Mouse (Mus musculus) myocyte (in vitro differentiated cells): Measurements from ENCODE around the gene Olfr774.

Experiments
- CEBPB ChIP-seq: IDR thresholded peaks from 2 replicates; pipeline ENCODE4 v1.6.1; 2011; ENCODE audit warnings: mild to moderate bottlenecking, moderate library complexity; ENCODE audit not compliant: poor library complexity, insufficient read depth, severe bottlenecking
- E2F4 ChIP-seq: IDR thresholded peaks from one replicate; pipeline ENCODE4 v1.6.1; 2011; ENCODE audit warnings: mild to moderate bottlenecking, control low read depth, moderate library complexity; ENCODE audit not compliant: insufficient read depth
- MAX ChIP-seq: IDR thresholded peaks from one replicate; pipeline ENCODE4 v1.6.1; 2011; ENCODE audit warnings: low read depth, mild to moderate bottlenecking, control low read depth
- MYOD1 ChIP-seq, 3 experiments: IDR thresholded peaks; one replicate each; pipeline ENCODE4 v1.6.1; 2011; ENCODE audit warnings: control low read depth in 2 of 3, low read depth in 2 of 3, mild to moderate bottlenecking in 2 of 3, moderate library complexity in 1 of 3; ENCODE audit not compliant: insufficient read length in 2 of 3, control insufficient read depth in 1 of 3
- MYOG ChIP-seq, 3 experiments: IDR thresholded peaks; one replicate each; pipeline ENCODE4 v1.6.1; 2011; ENCODE audit warnings: control low read depth in 2 of 3, low read depth in 2 of 3, mild to moderate bottlenecking in 2 of 3; ENCODE audit not compliant: insufficient read length in 2 of 3, control insufficient read depth in 1 of 3, insufficient read depth in 1 of 3
- POLR2A ChIP-seq: IDR thresholded peaks from one replicate; pipeline ENCODE4 v1.6.1; 2011; ENCODE audit warnings: low read depth, mild to moderate bottlenecking, control low read depth, moderate library complexity; ENCODE audit not compliant: insufficient read length
- POLR2AphosphoS2 ChIP-seq: IDR thresholded peaks from one replicate; pipeline ENCODE4 v1.6.1; 2011; ENCODE audit warnings: low read depth, control low read depth; ENCODE audit not compliant: insufficient read length
- REST ChIP-seq: IDR thresholded peaks from one replicate; pipeline ENCODE4 v1.6.1; 2011; ENCODE audit warnings: mild to moderate bottlenecking, control low read depth, moderate library complexity; ENCODE audit not compliant: insufficient read depth, insufficient read length
- SRF ChIP-seq: IDR thresholded peaks from one replicate; pipeline ENCODE4 v1.6.1; 2011; ENCODE audit warnings: low read depth; ENCODE audit not compliant: control insufficient read depth, insufficient read length
- TCF12 ChIP-seq: IDR thresholded peaks from one replicate; pipeline ENCODE4 v1.6.1; 2011; ENCODE audit warnings: mild to moderate bottlenecking, control low read depth; ENCODE audit not compliant: poor library complexity, insufficient read depth, severe bottlenecking
- TCF3 ChIP-seq: IDR thresholded peaks from one replicate; pipeline ENCODE4 v1.6.1; 2011; ENCODE audit warnings: low read depth, control low read depth; ENCODE audit not compliant: insufficient read length
- USF1 ChIP-seq: IDR thresholded peaks from one replicate; pipeline ENCODE4 v1.6.1; 2011; ENCODE audit warnings: low read depth, mild to moderate bottlenecking, control low read depth, moderate library complexity

GRCm38 (mm10) chr10:129248112-129248511 is 12.1 kb downstream of the Olfr774 start, which contains the start of gene Olfr775:
- no peak for TF ChIP-seq MAX
- no peak for TF ChIP-seq TCF12
- no peak for TF ChIP-seq SRF
- TF ChIP-seq E2F4, result no peak
- TF ChIP-seq POLR2A, result no peak
- no peak for TF ChIP-seq MYOD1 (IDR thresholded peaks at IDR 0.05; ENCODE audit: control insufficient read depth in 1 of 3, insufficient read length in 2 of 3, low read depth in 2 of 3)
- TF ChIP-seq POLR2AphosphoS2, result no peak
- no peak for TF ChIP-seq REST
- TF ChIP-seq MYOG (IDR thresholded peaks at IDR 0.05; ENCODE audit: control insufficient read depth in 1 of 3, insufficient read depth in 1 of 3, insufficient read length in 2 of 3, low read depth in 2 of 3), result no peak
- TF ChIP-seq USF1, result no peak
- no peak for TF ChIP-seq CEBPB
- no peak for TF ChIP-seq TCF3
